Mouse (Mus musculus) cortical plate, adult 2 months (tissue): ENCODE data around the gene Fam207a.

Experiments
- CTCF ChIP-seq: fragments of 200-500 bp; IDR thresholded peaks from 2 replicates; pipeline ENCODE4 v1.5.1; 2011; ENCODE audit warnings: mild to moderate bottlenecking, control low read depth, low read length; ENCODE audit not compliant: insufficient read depth; ENCODE audit errors: extremely low read depth
- POLR2A ChIP-seq: fragments of 200-500 bp; IDR thresholded peaks from 2 replicates; pipeline ENCODE4 v1.6.1; 2011; ENCODE audit warnings: mild to moderate bottlenecking, low read length, control low read depth; ENCODE audit not compliant: insufficient read depth; ENCODE audit errors: extremely low read depth

- TF ChIP-seq CTCF (no peak), POLR2A (no peak)
Measured at GRCm38 (mm10) chr10:77476907-77477306, 38.7 kb downstream of the Fam207a start.
